In the genomic region with DNA sequence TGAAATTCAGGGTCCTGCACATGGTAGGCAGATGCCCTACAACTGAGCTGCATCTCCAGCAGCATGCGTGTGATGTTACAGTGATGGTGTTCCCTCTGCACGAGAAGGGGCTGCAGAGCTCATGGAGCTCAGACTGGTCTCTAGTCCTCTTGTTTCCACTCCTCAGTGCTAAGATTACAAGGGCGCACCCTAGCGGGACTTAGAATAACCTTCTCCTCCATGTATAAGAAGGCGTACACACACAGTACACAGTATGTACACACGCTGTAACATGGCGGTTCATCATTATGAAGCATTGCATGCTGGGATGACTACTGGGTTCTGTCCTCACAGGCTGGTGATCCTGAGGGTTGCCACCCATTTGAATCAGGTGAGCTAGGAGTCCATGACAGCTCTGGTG, we compare ENCODE assay signal across 20 mouse cellular contexts. TPM values are rescaled to one million over a fixed set of nuclear protein-coding genes. Genes with fewer than 3 reads are reported as not detected.
DNase-seq lines count a peak whose midpoint lies in the region; ATAC-seq and TF ChIP-seq lines count a peak whose summit lies in the region.
"Had no signal": no experiment of that assay in that cellular context is flagged by ENCODE, and none has a peak within 500 bp of the region (broad histone marks: within the 10 kb centered on the region; RNA-seq: fewer than 3 reads in every experiment).

No protein-coding gene starts in this region.

- H3K36me3 ChIP-seq in liver, embryonic 12.5 days = peaks cover 84% of the 10 kb centered on the region
- peaks cover 47% of the 10 kb centered on the region for H3K36me3 ChIP-seq in liver, postnatal 0 days (replicated peaks; ENCODE audit: insufficient read depth, low read length)
- H3K36me3 ChIP-seq in E14TG2a.4 (ENCODE audit: insufficient read depth, low read length) (peaks cover 89% of the 10 kb centered on the region), ES-E14 (ENCODE audit: control insufficient read depth, insufficient read depth, low read length, poor library complexity, severe bottlenecking) (peaks cover 39% of the 10 kb centered on the region)
- H3K36me3 ChIP-seq in intestine, embryonic 15.5 days = peaks cover 35% of the 10 kb centered on the region
- H3K36me3 ChIP-seq in midbrain, embryonic 15.5 days (replicated peaks) = peaks cover 32% of the 10 kb centered on the region

- ATAC-seq in liver, embryonic 12.5 days = 0 out of 2 replicates have a peak, but pooled peaks have one; percentile 30
- ATAC-seq in liver, postnatal 0 days = no peak
- ATAC-seq in intestine, embryonic 15.5 days = peak; percentile 19; the same call in 1 of the 2 replicates
- ATAC-seq in midbrain, embryonic 15.5 days (replicated peaks) = no peak
- ATAC-seq in activated CD4-positive, CD25-positive, alpha-beta regulatory T cell, adult 4 months = no peak
- ATAC-seq: forebrain, embryonic 15.5 days; hindbrain, embryonic 16.5 days; inflammation-experienced regulatory T-cells, adult 6 months; Patski had no signal

- no peak overlapping the region for H3K4me3 ChIP-seq in liver, embryonic 12.5 days
- H3K4me3 ChIP-seq in liver, postnatal 0 days (ENCODE audit: low read depth, low read length) = no peak overlapping the region
- H3K4me3 ChIP-seq in E14TG2a.4 (replicated peaks; ENCODE audit: low read length) = no peak overlapping the region
- no peak overlapping the region for H3K4me3 ChIP-seq in ES-E14 (ENCODE audit: insufficient read depth in 1 of 2, low read depth in 1 of 2, low read length in 2 of 2, poor library complexity in 1 of 2, severe bottlenecking in 1 of 2)
- H3K4me3 ChIP-seq in intestine, embryonic 15.5 days (replicated peaks) = no peak overlapping the region
- H3K4me3 ChIP-seq in midbrain, embryonic 15.5 days = no peak overlapping the region
- H3K4me3 ChIP-seq: forebrain, embryonic 15.5 days; heart, embryonic 10.5 days; hindbrain, embryonic 12.5 days had no signal

- no peak for DNase-seq in liver, postnatal 0 days
- peak; percentile 40 for DNase-seq in ES-E14 (ENCODE audit: low read depth, low spot score)
- no peak for DNase-seq in kidney, postnatal 10 days
- DNase-seq: adrenal gland, postnatal 10 days; cerebellum, adult 18-20 months; cerebellum, postnatal 10 days; gastrocnemius, postnatal 36 days; heart, postnatal 4 days had no signal

- TF ChIP-seq CTCF in liver, postnatal 0 days (IDR thresholded peaks at IDR 0.05; ENCODE audit: low read depth) = no peak
- TF ChIP-seq CTCF in E14TG2a.4 (conservative IDR thresholded peaks at IDR 0.05; ENCODE audit: low read length) = peak; percentile 24; the same call in 1 of the 2 replicates

- H3K4me1 ChIP-seq in liver, embryonic 12.5 days = peaks cover 36% of the 10 kb centered on the region
- H3K4me1 ChIP-seq in liver, postnatal 0 days (ENCODE audit: insufficient read depth) = 0 out of 2 replicates have a peak, but pooled peaks cover 4% of the 10 kb centered on the region
- H3K4me1 ChIP-seq in E14TG2a.4 (replicated peaks; ENCODE audit: low read depth, low read length) = peaks cover 66% of the 10 kb centered on the region
- H3K4me1 ChIP-seq in ES-E14 (ENCODE audit: control insufficient read depth in 2 of 2, insufficient read depth in 2 of 2, low read length in 2 of 2, poor library complexity in 1 of 2) = peaks cover 3 to 10% of the 10 kb centered on the region in 2 experiments; a peak in 2 of 4 replicates
- no peaks in the 10 kb centered on the region for H3K4me1 ChIP-seq in intestine, embryonic 15.5 days (replicated peaks)
- H3K4me1 ChIP-seq in midbrain, embryonic 15.5 days = no peaks in the 10 kb centered on the region
- H3K4me1 ChIP-seq: forebrain, embryonic 15.5 days had no signal

- H3K9me3 ChIP-seq in liver, embryonic 12.5 days (replicated peaks) = no peaks in the 10 kb centered on the region
- no peaks in the 10 kb centered on the region for H3K9me3 ChIP-seq in liver, postnatal 0 days (ENCODE audit: low read length)
- H3K9me3 ChIP-seq in E14TG2a.4 (ENCODE audit: low read length) (no peaks in the 10 kb centered on the region), ES-E14 (ENCODE audit: control insufficient read depth, insufficient read depth, low read depth, low read length) (no peaks in the 10 kb centered on the region)
- no peaks in the 10 kb centered on the region for H3K9me3 ChIP-seq in intestine, embryonic 15.5 days
- H3K9me3 ChIP-seq in midbrain, embryonic 15.5 days = no peaks in the 10 kb centered on the region
- H3K9me3 ChIP-seq: forebrain, embryonic 15.5 days; heart, embryonic 10.5 days; hindbrain, embryonic 12.5 days had no signal

- H3K9ac ChIP-seq in liver, embryonic 12.5 days = no peak overlapping the region
- H3K9ac ChIP-seq in liver, postnatal 0 days (replicated peaks) = no peak overlapping the region
- no peak overlapping the region for H3K9ac ChIP-seq in ES-E14 (ENCODE audit: insufficient read depth, low read depth, low read length, poor library complexity, severe bottlenecking)
- no peak overlapping the region for H3K9ac ChIP-seq in intestine, embryonic 15.5 days
- H3K9ac ChIP-seq in midbrain, embryonic 15.5 days = no peak overlapping the region
- H3K9ac ChIP-seq: forebrain, embryonic 15.5 days; hindbrain, embryonic 12.5 days had no signal

- H3K27ac ChIP-seq in liver, embryonic 12.5 days = no peak overlapping the region
- no peak overlapping the region for H3K27ac ChIP-seq in liver, postnatal 0 days (ENCODE audit: low read depth)
- no peak overlapping the region for H3K27ac ChIP-seq in ES-E14 (ENCODE audit: insufficient read depth, low read depth, low read length, poor library complexity, severe bottlenecking)
- H3K27ac ChIP-seq in intestine, embryonic 15.5 days = no peak overlapping the region
- no peak overlapping the region for H3K27ac ChIP-seq in midbrain, embryonic 15.5 days
- H3K27ac ChIP-seq: forebrain, embryonic 15.5 days; heart, embryonic 10.5 days; hindbrain, embryonic 12.5 days had no signal

- no peaks in the 10 kb centered on the region for H3K27me3 ChIP-seq in liver, embryonic 12.5 days (replicated peaks)
- no peaks in the 10 kb centered on the region for H3K27me3 ChIP-seq in liver, postnatal 0 days (ENCODE audit: insufficient read depth, low read length)
- H3K27me3 ChIP-seq in E14TG2a.4 (ENCODE audit: insufficient read depth, low read length) = no peaks in the 10 kb centered on the region
- no peaks in the 10 kb centered on the region for H3K27me3 ChIP-seq in intestine, embryonic 15.5 days (replicated peaks)
- no peaks in the 10 kb centered on the region for H3K27me3 ChIP-seq in midbrain, embryonic 15.5 days (replicated peaks)
- H3K27me3 ChIP-seq: CH12.LX; forebrain, embryonic 15.5 days; hindbrain, embryonic 12.5 days; Patski had no signal

- no peak for TF ChIP-seq EP300 in liver, postnatal 0 days (IDR thresholded peaks at IDR 0.05; ENCODE audit: low read depth)

- 86% methylated on average over 7 of the region's 7 CpGs for WGBS in liver, embryonic 12.5 days (ENCODE audit: insufficient replicate concordance)
- WGBS in liver, postnatal 0 days (ENCODE audit: insufficient replicate concordance) = 92% methylated on average over 7 of the region's 7 CpGs
- WGBS in intestine, embryonic 15.5 days = 91% methylated on average over 7 of the region's 7 CpGs
- 92% methylated on average over 7 of the region's 7 CpGs for WGBS in midbrain, embryonic 15.5 days

- no peak overlapping the region for H3K4me2 ChIP-seq in liver, embryonic 12.5 days
- no peak overlapping the region for H3K4me2 ChIP-seq in liver, postnatal 0 days (ENCODE audit: low read depth, low read length)
- H3K4me2 ChIP-seq in intestine, embryonic 15.5 days (replicated peaks) = no peak overlapping the region
- no peak overlapping the region for H3K4me2 ChIP-seq in midbrain, embryonic 15.5 days
- H3K4me2 ChIP-seq: forebrain, embryonic 15.5 days; hindbrain, embryonic 12.5 days had no signal

- in situ Hi-C loops in ES-E14 (cut with MboI; ENCODE audit: low sequenced_read_pairs in 2 of 2, unreplicated experiment in 2 of 2) = no loop called here

TF ChIP-seq in ES-E14, 5 proteins besides CTCF, POLR2A, EP300 and RAD21 (continues in another document):
- no peak for TF ChIP-seq CHD2 (IDR thresholded peaks at IDR 0.05; ENCODE audit: low read depth, low read length)
- TF ChIP-seq ZNF384 (IDR thresholded peaks at IDR 0.05; ENCODE audit: low read depth, low read length) = no peak

RNA-seq across cellular contexts. Expression of a gene that starts 9.2 kb away (rescaled TPM):
- 39.6 and 40.8 TPM in 2 replicates for polyA plus RNA-seq in liver, embryonic 12.5 days (2016; fragmentation: Nextera tagmentation; extraction: Ambion mirVana)
- polyA plus RNA-seq in liver, postnatal 0 days (2015; fragmentation: Nextera tagmentation; extraction: Ambion mirVana) = 16.8 and 17.6 TPM in 2 replicates
- 71.5 and 83.6 TPM in 2 replicates for total RNA-seq in ES-E14 (2012; rRNA removed)
- polyA plus RNA-seq in intestine, embryonic 15.5 days (2015; fragmentation: Nextera tagmentation; extraction: Ambion mirVana) = 44.8 and 48.6 TPM in 2 replicates
- 27.4 and 28.3 TPM in 2 replicates for polyA plus RNA-seq in midbrain, embryonic 15.5 days (2015; fragmentation: Nextera tagmentation; extraction: Ambion mirVana)
- 10 to 100 TPM; 28.2 to 28.7 TPM for polyA plus RNA-seq in activated CD4-positive, CD25-positive, alpha-beta regulatory T cell, adult 4 months (2017; shearing (Covaris generic))

RNA-seq across cellular contexts. Expression of a gene that starts 9.2 kb away (rescaled TPM):
- 62.3 and 66.2 TPM in 2 replicates for polyA plus RNA-seq in liver, embryonic 12.5 days (2016; fragmentation: Nextera tagmentation; extraction: Ambion mirVana)
- 20.9 and 24.2 TPM in 2 replicates for polyA plus RNA-seq in liver, postnatal 0 days (2015; fragmentation: Nextera tagmentation; extraction: Ambion mirVana)
- 102 and 136 TPM in 2 replicates for total RNA-seq in ES-E14 (2012; rRNA removed)
- 82.6 and 83.9 TPM in 2 replicates for polyA plus RNA-seq in intestine, embryonic 15.5 days (2015; fragmentation: Nextera tagmentation; extraction: Ambion mirVana)
- polyA plus RNA-seq in midbrain, embryonic 15.5 days (2015; fragmentation: Nextera tagmentation; extraction: Ambion mirVana) = 77.5 and 83.9 TPM in 2 replicates
- 10 to 100 TPM; 36.5 TPM for polyA plus RNA-seq in activated CD4-positive, CD25-positive, alpha-beta regulatory T cell, adult 4 months (2017; shearing (Covaris generic))

RNA-seq across cellular contexts. Expression of a gene that starts 25.4 kb away (rescaled TPM):
- polyA plus RNA-seq in liver, embryonic 12.5 days (2016; fragmentation: Nextera tagmentation; extraction: Ambion mirVana) = 9.4 and 10.5 TPM in 2 replicates
- 2.7 and 2.8 TPM in 2 replicates for polyA plus RNA-seq in liver, postnatal 0 days (2015; fragmentation: Nextera tagmentation; extraction: Ambion mirVana)
- 12.8 and 16.8 TPM in 2 replicates for total RNA-seq in ES-E14 (2012; rRNA removed)
- polyA plus RNA-seq in intestine, embryonic 15.5 days (2015; fragmentation: Nextera tagmentation; extraction: Ambion mirVana) = 7.5 and 7.8 TPM in 2 replicates
- polyA plus RNA-seq in midbrain, embryonic 15.5 days (2015; fragmentation: Nextera tagmentation; extraction: Ambion mirVana) = 15.5 and 16.3 TPM in 2 replicates
- polyA plus RNA-seq in activated CD4-positive, CD25-positive, alpha-beta regulatory T cell, adult 4 months (2017; shearing (Covaris generic)) = 1 to 10 TPM; 5.3 to 8.3 TPM

RNA-seq across cellular contexts. Expression of a gene that starts 25.6 kb away (rescaled TPM):
- polyA plus RNA-seq in liver, embryonic 12.5 days (2016; fragmentation: Nextera tagmentation; extraction: Ambion mirVana) = 11.1 and 12.4 TPM in 2 replicates
- polyA plus RNA-seq in liver, postnatal 0 days (2015; fragmentation: Nextera tagmentation; extraction: Ambion mirVana) = 3.7 and 4.0 TPM in 2 replicates
- total RNA-seq in ES-E14 (2012; rRNA removed) = 10.7 and 16.8 TPM in 2 replicates
- 8.4 and 8.5 TPM in 2 replicates for polyA plus RNA-seq in intestine, embryonic 15.5 days (2015; fragmentation: Nextera tagmentation; extraction: Ambion mirVana)
- polyA plus RNA-seq in midbrain, embryonic 15.5 days (2015; fragmentation: Nextera tagmentation; extraction: Ambion mirVana) = 10.4 and 10.7 TPM in 2 replicates
- 1 to 10 TPM; 6.6 to 8.4 TPM for polyA plus RNA-seq in activated CD4-positive, CD25-positive, alpha-beta regulatory T cell, adult 4 months (2017; shearing (Covaris generic))

Comparison
In these comparisons a context has a peak if more than half of its experiments do, and no peak if none do; other contexts are left out.
1. ATAC-seq: peak in liver, embryonic 12.5 days (single experiment) and intestine, embryonic 15.5 days (single experiment); none in liver, postnatal 0 days (single experiment), midbrain, embryonic 15.5 days (single experiment) and activated CD4-positive, CD25-positive, alpha-beta regulatory T cell, adult 4 months (single experiment).